Mouse (Mus musculus) adrenal gland, postnatal 25 days (tissue): ENCODE measurements around the gene Rpe. TPM values are rescaled to one million over a fixed set of nuclear protein-coding genes. Genes with fewer than 3 reads are reported as not detected.

ENCODE experiments used
- total RNA-seq: library from RNA; stranded (reverse); gene quantifications from 2 replicates; pipeline ENCODE4 v1.2.3, GENCODE M21; 2021

Rpe gene
- total RNA-seq, 1 experiment from 2014 or later = 93.4 TPM

Other genes with a start within 250 kb of the Rpe start
- gene Unc80, start 232.5 kb upstream of the Rpe start, total RNA-seq = 8.9 and 13.5 TPM in 2 replicates
- 25.5 and 26.3 TPM in 2 replicates for gene Kansl1l, start 116.7 kb downstream of the Rpe start, total RNA-seq
- 444 and 484 TPM in 2 replicates for gene Acadl, start 162.4 kb downstream of the Rpe start, total RNA-seq
- gene Myl1, start 244.6 kb downstream of the Rpe start, total RNA-seq = 13.0 and 14.4 TPM in 2 replicates